Mouse (Mus musculus): Measurements from ENCODE around the gene Erbb2.
A peak's percentile ranks its signal among the peaks of the same experiment; 100 is the strongest.

The Erbb2 gene

DNA sequence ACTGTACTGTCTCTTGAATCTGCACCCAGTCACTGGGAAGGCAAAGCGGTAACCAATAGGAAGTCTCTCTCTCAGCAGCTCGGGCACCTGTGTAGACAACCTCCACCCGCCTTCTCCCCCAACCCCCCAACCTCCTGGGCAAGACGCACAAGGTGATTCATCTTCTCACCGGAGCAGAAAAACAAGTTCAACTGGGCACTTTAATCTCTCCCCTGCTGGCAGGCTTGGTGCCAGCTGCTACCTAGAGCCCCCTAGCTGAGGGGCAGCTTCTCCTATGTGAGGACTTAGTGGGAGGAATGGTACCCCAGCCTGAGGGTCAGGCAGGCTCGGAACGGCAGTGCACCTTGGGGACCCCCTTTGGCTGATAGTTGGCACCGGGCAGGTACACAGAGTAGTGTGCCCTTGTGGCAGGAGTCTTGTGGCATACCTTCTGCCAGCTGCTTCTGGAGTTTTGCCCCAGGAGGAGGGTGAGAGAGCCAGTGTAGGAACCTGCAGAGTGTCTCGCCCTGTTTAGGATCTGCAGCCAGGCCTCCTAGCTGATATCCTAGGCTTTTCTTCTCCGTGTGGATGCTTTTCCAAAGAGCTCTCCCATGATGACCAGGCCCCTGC lies 6.8 kb downstream of the Erbb2 start:
- no peak for DNase-seq (ENCODE audit: low spot score)

DNA sequence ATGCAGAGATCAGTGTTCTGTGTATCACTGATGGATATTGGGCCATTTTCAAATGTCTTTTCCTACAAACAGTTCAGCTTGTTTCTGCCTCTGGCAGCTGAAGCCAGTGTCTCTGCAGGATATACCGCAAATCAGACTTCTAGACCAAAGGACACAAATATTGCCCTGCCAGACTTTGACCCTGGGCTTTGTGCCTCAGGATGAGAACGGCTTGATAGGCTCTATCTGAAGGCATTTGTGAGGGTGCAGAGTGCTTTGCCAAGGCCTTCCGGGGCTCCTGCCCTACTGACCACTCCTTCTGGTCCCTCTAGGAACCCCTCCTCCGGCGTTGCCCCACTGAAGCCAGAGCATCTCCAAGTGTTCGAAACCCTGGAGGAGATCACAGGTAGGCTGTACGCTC lies 14.3 kb downstream of the Erbb2 start:
- DNase-seq (ENCODE audit: low spot score): no peak

DNA sequence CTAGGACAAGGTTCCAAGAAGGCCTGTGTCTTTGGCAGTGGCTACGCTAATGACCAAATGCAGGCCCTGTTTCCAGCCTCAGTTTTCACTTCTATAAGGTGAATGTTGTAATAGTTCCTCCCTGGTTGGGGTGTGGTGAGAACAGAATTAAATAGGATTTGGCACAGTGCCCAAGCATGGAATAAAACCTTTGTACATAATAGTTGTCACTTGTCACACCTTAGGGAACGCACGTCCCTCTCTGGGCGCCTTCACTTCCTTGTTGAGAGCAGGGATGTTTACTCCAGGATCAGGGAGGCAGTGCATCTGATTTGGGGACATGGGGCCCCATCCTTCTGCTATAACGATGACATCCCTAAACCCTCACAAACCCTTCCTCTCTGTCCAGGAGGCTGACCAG lies 16.2 kb downstream of the Erbb2 start:
- DNase-seq (ENCODE audit: low spot score): no peak

DNA sequence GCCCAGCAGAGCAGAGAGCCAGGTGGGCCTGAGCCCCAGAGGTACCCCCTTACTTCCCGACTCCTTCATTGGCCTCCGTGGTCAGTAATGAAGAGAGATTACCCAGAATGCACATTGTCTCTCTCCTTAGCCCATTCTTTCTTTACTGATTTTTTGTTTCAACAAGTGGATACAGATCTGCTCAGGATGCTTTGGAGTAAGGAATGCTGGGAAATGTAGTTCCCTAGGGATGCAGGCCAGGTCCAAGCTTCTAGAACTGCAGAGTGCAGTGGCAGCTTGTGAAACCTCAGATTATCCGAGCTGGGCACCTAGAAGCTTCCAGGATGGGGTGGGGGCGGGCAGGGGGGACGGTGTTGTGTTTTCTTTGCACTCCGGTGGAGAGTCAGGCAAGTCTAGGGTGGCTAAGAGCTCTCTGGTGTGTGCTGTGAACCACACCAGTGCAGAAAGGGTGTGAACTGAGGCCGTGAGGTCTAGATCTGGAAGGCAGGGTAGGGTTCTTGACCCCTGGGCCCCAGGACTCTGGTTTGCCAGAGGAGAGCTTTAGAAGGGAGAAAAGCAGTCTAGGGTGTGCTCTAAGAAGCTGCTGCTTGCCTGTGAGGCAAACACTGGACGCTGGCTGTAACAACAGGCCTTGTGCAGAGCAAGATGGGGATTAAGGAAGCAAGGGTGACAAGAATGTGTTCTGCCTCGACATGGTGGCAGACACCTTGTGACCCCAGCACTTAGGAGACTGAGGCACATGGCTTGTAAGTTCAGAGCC lies 19.7 kb downstream of the Erbb2 start:
- DNase-seq (ENCODE audit: low spot score): no peak

DNA sequence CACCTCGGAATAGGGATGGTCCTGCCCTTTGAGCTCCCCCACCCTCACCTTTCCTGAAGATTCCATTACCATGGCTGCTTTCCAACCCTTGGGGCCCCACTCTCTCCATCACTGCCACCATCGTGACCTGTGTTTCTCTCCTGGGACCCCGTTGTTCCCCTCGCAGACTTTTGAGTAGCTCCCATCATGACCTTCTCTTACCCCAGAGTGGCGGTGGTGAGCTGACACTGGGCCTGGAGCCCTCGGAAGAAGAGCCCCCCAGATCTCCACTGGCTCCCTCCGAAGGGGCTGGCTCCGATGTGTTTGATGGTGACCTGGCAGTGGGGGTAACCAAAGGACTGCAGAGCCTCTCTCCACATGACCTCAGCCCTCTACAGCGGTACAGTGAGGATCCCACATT lies 23.5 kb downstream of the Erbb2 start:
- no peak for DNase-seq (ENCODE audit: low spot score)

DNA sequence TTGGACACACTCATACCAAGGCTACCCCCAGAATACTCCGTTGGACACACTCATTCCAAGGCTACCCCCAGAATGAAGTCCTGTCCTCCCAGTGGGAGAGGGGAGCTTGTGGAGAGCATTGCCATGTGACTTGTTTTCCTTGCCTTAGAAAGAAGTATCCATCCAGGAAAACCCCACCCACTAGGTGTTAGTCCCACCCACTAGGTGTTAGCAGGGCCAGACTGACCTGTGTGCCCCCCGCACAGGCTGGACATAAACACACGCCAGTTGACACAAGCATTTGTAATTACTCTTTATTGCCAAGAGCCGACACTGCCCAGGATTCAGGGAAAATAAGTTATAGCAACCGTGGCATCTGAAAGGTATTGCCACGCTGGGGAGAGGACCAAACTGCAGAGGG lies 25.2 kb downstream of the Erbb2 start:
- DNase-seq (ENCODE audit: low spot score): no peak

DNA sequence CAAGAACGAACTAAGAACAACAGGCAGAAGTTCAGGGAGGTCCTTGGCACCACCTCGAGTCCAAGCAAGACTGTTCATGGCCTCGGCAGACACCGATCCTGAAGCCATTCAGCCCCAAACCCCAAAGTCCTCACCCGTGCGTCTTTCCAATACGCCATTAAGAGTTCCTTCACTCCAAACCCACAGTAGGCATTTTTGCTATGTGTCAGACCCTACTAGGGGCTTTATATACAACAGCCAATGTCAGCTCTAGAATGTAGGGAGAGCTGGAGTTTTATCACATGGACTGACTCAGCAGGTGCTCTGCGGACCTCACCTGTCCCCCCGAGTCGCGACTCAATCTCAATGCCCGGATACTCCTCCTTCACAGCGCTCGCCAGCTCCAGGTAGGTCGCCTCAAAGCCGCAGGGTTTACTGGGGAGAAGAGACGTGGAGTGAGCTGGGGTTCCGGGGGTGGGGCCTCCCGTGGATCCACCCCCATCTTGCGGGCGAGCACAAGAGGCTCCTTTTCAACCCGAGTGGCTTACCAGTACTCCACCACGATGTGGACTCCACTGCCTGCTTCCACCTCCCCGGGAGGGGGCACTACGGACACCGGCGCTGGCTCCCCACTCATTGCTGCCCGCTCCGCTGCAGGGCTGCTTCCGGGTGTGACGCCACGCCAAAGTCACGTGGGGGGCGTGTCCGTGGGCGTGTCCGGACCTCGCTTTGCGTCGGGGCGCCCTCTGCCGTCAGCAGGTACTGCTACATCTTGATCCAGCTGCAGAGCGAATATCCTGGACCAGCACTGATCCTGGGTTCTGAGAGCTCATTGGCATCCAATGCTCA lies 26.3 kb downstream of the Erbb2 start, which contains the start of gene Mien1:
Gene Mien1, minus strand, starts transcription at position 661 of the 828 bp plus-strand sequence.
- peak; percentile 91 for DNase-seq (ENCODE audit: low spot score)

DNA sequence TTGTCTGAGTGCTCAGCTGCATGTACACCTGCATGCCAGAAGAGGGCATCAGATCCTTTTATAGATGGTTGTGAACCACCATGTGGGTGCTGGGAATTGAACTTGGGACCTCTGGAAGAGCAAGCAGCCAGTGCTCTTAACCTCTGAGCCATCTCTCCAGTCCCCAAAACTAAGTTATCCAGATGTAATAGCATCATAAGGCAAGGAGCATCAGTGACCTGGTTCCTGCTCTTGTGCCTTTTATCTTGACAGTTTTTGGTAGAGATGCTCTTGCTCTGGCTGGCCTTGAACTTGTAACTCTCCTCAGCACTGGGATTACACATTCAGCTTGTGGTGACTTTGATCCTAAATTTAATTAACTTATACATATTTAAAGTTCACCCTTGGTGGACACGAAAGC lies 31.4 kb downstream of the Erbb2 start:
- no peak for DNase-seq (ENCODE audit: low spot score)

DNA sequence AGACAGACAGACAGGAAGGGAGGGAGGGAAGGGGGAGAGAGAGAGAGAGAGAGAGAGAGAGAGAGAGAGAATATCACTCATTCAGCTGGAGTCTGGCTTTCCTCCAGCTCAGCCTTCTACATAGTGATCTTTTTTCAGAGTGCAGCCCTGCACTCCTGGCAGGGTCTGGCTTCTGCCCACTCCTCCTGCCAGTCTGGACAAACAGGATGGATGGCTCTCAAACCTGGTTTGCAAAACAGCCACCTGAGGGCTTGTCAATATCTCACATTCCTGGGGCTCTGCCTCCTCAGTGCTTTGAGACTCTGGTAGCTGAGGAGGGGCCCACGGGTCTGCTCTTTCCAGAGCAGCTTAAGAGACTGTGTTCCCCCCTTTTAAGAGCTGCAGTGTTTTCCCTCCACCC lies 33.0 kb downstream of the Erbb2 start:
- no peak for DNase-seq (ENCODE audit: low spot score)

DNA sequence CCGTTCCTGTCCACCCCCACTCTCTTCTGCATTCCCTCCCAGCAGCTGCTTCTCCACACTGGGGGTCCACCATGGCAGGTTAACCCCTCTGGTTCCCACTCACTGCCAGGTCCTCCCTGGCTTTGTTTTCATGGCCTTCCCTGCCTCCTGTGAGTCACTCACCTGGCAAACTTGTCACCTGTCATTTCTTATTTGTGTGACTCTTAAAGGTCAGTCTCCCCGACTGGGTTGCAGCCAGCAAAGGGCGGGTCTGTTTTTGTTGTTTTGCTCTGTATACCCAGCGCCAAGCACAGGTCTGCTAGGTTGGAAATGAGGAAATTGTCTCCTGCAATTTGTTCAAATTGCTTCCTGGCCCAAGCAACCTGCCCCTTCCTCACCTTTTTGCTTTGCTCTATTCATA lies 33.4 kb downstream of the Erbb2 start:
- no peak for DNase-seq (ENCODE audit: low spot score)

DNA sequence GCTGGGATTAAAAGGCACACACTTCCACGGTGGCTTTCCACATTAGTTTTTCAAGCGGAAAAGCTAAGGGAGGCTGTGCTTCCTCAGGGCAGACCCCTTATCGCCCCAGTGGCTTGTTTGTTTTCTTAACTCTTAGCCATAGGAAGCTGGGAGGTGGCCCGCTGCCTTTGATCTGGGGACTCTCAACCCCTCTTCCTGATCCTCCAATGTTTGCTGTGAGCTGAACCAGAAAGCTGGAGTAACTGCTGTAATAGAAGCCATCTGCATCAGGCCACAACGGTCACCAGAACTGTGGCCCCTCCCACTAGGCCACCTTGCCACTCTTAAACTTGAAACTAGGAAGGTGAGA lies 33.9 kb downstream of the Erbb2 start, which contains the start of gene Grb7:
Gene Grb7, plus strand, starts transcription at position 182 of the 349 bp plus-strand sequence.
- DNase-seq (ENCODE audit: low spot score): no peak

DNA sequence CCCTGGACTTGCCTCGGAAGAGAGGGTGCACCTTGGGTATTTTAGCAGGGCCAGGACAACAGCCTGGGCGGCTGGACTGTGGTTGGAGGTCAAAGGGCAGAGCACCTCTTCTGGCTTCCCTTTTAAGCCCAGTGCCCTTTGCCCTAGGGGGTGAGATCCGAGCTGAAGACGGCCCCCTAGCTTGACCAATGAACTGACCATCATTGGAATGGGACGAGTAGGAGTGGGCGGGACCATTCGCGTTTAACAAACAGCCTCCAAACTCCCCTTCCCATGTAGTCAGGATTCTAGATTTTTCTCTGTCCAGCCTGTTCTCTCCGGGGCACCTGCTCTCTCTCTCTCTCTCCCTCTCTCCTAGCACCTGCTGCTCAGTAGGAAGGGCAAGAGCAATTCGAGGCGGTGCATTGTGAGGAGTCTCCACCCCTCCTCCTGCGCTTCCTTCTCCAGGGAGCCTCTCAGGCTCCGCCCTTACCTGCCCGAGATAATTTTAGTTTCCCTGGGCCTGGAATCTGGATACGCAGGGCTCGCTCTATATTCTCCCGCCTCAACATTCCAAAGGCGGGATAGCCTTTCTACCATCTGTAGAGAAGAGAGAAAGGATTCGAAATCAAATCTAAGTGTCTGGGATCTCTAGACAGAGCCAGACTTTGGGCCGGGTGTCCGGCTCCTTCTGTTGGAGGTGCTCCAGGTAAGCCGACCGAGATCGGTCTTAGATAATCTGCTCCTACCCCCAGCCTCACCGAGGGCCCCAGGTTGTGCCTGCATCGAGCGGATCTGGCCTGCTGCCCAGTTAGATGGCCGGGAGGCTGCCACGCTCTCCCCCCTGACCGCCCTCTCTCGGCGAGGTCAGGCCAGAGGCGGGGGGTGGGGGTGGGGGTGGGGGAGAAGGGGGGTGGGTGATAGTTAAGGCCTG lies 34.5 kb downstream of the Erbb2 start:
- no peak for DNase-seq (ENCODE audit: low spot score)

DNA sequence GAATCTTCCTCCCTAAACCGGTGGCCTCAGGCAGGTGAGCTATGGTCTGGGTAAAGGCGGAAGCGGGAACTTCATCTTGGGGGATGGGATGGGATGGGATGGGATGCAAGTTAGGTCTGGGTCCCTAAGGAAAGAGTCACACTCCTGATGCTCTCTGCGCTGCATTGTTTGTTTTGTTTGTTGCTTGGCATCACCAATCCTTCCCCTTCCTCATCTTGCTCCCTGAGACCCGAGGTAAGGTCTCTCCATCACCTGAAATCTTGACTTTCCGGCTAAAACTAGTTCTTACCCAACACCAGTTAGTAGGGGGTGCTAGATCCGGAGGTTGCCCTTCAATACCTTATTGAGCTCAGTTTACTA lies 35.2 kb downstream of the Erbb2 start:
- DNase-seq (ENCODE audit: low spot score): no peak

DNA sequence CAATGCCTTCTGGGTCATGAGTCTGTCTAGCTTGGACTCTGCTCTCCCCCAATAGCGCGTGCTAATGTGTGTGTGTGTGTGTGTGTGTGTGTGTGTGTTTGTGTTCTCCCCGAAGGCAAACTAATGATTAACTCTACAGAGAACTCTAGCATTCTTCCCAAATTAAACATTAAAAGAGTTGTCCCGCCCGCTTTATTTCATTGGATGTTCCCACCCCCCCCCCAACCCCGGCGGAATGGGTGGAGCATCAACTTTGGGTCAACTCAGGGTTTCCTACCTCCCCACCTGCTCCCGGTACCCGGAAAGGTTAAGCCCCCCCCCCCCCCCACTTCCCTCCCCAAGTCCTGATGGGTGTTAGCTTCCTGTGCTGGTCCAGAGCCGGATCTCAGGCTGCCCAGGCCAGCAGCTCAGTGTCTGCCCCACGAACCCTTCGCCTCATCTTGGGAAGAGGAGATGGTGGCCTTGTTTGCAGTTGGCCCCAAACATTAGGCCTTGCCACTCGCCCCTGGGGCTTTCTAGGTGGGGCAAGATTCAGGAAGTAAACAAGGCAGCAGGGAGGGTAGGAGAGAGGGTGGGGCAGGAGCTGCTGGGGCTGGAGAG lies 36.0 kb downstream of the Erbb2 start:
- DNase-seq (ENCODE audit: low spot score): no peak

DNA sequence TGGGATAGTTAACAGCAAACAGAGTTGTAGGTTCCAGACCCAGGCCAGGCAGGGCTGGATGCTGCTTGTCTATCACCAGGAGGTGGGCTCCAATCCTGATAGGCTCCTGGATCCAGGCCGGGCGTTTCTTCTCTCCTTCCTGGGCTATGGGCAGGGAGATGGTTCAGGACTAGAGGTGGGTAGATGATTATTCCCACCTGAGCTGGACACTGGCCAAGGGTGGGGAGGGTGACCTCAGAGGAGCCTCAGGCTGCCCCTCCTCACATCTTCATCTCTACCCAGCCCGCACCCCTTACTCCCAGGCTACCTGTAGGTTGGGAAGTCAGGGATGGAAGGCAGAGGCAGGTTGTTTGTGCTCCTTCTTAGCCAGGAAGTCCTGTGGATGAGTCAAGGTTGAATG lies 37.1 kb downstream of the Erbb2 start:
- DNase-seq (ENCODE audit: low spot score): no peak

DNA sequence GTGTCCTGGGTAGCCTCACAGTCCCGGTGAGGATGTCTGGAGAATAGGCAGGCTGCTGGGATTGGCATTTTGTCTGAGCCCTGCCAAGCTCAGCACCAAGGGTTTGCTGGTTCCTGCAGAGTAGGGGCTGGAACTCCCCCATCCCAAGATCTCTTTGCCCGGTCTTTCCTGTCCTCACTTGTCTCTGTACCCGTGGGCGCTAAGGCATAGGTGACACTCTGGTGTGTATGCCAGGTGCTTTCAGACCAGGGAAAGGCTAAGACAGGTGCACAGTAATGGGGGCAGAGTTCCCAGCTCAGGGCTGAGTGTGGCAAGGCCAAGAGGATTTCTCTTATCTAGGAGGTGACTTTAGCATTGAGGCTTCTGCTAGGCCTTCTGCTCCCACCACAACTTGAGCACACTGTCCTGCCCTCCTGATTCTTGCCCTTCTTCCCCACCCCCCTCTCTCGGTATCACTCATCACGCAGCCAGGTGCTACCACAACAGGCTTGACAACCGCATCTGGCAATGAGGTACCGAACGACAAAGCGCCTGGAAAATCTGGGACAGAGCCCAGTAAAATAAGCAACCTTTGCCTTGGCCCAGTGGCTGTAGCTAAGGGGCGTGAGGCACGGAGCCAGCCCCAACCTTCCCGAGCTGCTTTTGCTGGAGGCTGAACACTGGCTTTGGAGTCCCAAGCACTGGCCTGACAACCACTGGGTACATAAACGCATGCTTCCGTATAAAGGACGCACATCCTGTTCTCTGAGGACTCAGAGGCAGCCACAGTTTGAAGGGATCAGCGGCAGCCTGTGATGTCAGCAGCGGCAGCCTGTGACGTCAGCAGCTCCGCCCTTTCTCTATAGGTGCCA lies 37.9 kb downstream of the Erbb2 start:
- no peak for DNase-seq (ENCODE audit: low spot score)

DNA sequence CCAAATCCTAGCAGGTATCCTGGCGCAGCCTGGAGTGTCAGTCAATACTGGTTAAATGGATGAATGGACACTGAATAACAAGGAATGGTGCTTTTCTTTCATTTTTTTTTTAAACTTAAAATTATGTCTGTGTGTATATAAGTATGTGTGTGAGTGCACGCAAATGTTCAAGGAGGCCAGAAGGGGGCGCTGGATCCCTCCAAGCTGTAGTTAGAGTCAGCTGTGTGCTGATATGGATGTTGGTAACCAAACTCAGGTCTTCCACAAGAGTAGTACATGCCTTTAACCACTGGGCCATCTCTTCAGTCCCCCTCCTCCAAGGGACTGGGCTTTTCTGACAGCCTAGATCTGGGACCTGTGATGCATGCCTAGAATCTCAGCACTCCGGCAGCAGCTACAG lies 43.2 kb downstream of the Erbb2 start:
- DNase-seq (ENCODE audit: low spot score): no peak

DNA sequence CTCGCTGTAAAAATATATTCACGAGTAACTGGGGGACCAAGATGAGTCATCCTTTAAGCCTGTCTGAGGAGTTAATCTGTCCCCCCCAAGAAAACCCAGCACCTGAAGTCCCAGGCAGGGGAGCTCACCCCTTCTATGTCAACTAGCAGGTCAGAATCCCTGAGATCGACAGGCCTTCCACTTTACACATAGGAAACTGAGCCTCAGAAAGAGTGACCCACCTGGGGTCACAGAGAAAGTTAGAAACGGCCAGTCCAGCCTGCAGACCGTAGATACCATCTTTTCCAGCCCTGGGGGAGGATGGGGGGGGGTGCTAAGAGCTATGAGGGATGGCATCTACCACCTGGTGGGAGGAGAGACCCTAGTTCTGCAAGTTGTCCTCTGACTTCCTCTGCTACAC lies 44.3 kb downstream of the Erbb2 start:
- no peak for DNase-seq (ENCODE audit: low spot score)

DNA sequence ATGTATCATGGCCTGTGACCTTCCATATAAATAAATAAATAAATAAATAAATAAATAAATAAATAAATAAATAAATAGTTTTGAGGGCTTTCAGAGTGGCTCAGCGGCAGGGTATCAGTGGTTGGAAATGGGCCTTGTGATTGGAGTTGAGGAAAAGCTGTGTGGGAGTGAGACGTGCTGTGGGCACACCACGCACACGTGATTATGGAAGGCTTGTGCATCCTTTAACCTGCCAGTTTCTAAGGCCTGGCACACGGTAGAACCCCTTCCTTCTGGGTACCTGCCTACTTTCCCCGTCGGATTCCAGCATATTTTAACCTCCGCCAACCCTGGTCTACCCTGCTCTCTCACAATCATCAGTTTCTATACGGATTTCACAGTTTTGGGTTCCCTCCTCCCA lies 44.7 kb downstream of the Erbb2 start:
- no peak for DNase-seq (ENCODE audit: low spot score)

DNA sequence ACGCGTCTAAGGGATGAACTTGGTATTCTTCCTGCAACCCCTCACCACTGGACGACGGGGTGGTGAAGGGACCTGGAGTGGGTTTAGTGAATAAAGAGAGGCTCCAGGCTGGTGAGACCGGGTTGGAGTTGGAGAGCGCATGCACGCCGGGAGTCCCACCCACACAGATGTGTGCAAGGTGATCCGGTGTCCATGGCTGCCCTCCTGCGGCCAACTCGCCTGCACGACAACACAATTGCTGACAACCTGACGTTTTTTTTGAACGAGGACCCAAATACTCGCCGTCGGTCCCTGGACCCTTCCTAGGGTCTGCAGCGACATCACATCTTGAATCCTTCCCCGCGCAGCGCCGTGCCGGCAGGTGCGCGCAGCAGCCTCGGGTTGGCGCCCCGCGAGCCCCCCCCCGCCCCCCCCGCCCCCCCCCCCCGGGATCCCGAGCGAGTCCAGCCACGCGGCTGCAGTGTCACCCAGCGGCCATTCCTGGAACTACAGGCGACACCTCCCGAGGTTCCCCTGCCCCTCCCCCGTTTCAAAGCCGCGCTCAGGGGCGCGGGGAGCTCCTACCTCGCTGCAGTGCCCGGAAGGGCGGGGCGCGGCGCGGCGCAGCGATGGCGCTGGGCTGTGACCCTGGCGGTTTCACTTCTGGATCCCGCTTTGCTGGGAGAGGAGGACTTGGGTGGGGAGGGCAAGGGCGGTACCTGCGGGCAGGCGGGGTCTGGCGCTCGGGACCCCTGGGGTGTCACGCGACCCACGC lies 45.3 kb downstream of the Erbb2 start:
- peak; percentile 49 for DNase-seq (ENCODE audit: low spot score)
